Mouse (Mus musculus) layer of hippocampus, adult 9-10 months (tissue): ENCODE measurements around the gene Zfp282.
A peak's percentile ranks its signal among the peaks of the same experiment; 100 is the strongest.

Source experiments
- DNase-seq: peaks from one replicate; pipeline ENCODE4 v3.0.0; 2022; ENCODE audit warnings: low spot score

Zfp282 gene

DNA sequence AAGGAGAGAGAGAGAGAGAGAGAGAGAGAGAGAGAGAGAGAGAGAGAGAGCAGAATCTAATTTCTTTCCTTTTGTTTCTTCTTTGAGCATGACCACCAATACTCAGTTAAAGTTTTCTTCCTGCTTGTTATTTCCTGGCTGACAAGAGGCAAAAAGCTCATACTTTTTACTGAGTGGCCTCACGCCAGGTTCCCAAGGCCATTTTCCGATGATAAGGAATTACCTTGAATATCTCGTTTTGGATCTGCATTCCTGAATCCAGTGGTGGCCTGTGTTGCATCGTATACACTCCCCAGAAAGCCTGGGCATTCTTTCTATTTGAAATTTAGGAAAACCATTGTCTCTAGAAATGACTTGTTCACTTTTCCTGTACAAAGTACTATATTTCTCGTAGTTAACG, 22.4 kb downstream of the Zfp282 start:
- no peak for DNase-seq

DNA sequence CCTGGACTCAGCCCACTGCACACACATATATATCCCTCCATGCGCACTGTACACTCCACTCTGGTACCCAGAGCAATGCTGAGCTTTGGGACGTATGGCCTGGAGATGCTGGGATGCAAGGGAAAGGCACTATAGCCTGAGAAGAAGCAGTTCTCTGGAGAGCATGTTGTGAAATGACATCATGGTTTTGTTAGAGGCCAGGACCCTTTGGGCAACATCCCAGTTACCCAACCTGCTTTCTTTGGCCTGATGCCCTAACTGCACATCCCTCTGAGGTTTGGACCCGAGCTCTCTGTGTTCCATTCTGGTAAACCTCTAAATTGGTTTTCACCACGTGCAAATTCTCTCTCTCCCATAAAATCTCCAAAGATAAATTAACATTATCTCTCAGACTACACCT, 26.6 kb downstream of the Zfp282 start:
- no peak for DNase-seq

GRCm38 (mm10) chr6:47904361-47904760, 27.4 kb downstream of the Zfp282 start:
- no peak for DNase-seq

- DNase-seq = no peak
These were observed 28.1 kb downstream of the Zfp282 start for GRCm38 (mm10) chr6:47904917-47905695.

DNA sequence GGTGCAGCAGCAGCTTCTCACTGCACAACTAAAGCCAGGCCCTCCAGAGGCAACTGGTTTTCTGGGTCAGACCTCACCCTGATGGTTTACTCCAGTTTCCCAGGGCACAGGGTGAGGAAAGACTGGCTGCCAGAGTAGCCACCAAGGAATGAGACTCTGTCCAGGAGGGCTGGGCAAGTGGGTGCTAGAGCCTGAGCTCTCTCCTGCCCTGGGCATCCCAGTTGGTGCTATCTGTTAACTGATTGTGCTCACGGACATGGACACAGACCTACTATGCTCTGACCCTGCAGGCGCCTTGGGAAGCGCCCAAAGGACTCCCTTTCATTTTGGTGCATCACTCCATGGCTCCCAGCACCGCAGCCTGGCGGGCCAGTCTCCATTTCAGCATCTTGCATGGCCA, 29.3 kb downstream of the Zfp282 start:
- no peak for DNase-seq

DNA sequence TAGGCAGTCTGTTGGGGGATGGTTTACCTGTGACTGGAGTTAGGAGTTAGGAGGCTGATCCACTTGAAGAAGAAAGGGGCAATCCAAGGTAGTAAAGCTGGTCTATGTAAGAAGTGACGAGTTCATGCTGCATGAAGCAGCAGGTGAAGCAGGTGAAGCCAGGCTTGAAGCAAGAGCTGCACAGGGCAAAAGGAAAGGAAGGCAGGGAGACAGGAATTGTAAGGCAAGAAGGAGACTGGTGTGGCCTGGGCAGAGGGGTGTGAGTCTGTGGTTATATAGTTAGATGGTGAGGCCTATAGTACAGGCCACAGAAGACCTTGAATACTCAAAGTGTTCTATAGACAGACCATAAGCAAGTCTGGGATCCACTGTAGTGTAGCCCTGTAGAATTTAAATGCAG, 32.0 kb downstream of the Zfp282 start:
- DNase-seq = no peak

GRCm38 (mm10) chr6:47911650-47912049, 34.6 kb downstream of the Zfp282 start:
- no peak for DNase-seq

DNA sequence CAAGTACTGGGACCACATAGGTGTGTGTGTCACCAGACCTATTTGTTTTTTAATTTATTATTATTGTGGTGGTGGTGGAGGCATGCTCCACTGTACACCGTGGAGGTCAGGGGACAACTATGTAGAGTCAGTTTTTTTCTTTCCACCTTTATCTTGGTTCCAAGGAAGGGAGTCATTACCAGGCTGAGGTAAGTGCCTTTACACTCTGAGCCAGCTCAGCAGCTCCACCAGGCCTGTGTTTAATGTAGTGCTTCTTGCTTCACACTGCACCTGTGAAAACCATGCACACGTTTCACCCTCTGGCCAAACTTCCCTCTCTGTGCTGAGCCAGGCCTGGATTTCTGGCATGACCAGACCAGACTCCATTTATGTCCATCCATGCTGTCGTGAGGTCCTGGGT, 36.0 kb downstream of the Zfp282 start:
- DNase-seq = no peak

GRCm38 (mm10) chr6:47917051-47917450, 40.0 kb downstream of the Zfp282 start:
- DNase-seq = no peak

DNA sequence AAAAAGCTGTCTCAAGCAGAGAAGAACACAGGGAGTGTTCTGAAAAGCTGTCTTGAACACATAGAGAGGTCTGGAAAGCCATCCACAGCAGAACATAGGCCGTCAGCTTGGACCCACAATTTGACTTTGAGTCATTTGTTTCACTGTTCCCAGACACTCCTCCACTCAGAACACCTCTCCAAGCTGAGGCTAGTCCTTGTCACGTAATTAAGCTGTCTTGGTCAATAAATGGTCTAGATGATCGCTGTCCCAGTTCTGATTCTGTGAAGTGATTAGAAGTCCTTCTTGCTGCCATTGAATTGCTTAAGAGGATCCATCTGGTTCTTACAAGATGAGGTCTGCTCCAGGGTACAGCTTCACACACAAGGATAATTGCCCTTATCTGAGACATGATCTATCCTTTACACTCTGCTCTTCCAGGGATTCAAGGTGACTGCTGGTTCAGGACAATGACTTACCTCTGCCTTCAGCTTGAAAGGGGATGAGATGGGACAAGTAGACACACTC, 41.8 kb downstream of the Zfp282 start:
- DNase-seq = no peak

GRCm38 (mm10) chr6:47919646-47920446, 42.8 kb downstream of the Zfp282 start:
- DNase-seq = no peak

GRCm38 (mm10) chr6:47920447-47921340, 43.7 kb downstream of the Zfp282 start, which contains the start of gene Zfp212:
Gene Zfp212 (plus strand): TSS chr6:47920476.
- peak; percentile 56 for DNase-seq

- no peak for DNase-seq
These were observed 65.5 kb downstream of the Zfp282 start for GRCm38 (mm10) chr6:47942461-47942860.

- DNase-seq = no peak
These were observed 66.2 kb downstream of the Zfp282 start for GRCm38 (mm10) chr6:47943021-47943691.

GRCm38 (mm10) chr6:47943721-47944120, 66.7 kb downstream of the Zfp282 start:
- DNase-seq = no peak

- no peak for DNase-seq
These were observed 70.4 kb downstream of the Zfp282 start for GRCm38 (mm10) chr6:47947388-47947787.

GRCm38 (mm10) chr6:47953191-47953726, 76.3 kb downstream of the Zfp282 start, which contains the start of gene Zfp956:
Gene Zfp956 (plus strand): TSS chr6:47953390.
- DNase-seq = peak; percentile 85

DNA sequence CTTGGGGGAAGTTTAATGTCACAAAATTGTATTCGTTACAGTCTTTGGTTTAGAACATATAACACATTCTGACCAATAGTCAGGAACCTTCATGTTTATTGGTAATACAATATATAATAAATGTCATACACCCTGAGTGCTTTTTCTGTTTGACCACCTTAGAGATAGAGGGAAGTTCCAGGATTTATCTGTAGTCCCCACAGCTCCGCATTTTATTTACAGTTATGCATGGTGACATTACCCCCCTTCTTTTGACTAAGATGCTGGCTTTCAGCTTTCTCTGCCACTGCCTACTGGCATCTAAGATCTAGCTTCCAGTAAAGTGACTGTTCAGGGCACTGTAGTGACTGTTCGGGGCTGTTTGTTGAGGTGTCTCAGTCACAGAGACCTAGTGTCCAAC, 77.4 kb downstream of the Zfp282 start:
- DNase-seq = no peak

DNA sequence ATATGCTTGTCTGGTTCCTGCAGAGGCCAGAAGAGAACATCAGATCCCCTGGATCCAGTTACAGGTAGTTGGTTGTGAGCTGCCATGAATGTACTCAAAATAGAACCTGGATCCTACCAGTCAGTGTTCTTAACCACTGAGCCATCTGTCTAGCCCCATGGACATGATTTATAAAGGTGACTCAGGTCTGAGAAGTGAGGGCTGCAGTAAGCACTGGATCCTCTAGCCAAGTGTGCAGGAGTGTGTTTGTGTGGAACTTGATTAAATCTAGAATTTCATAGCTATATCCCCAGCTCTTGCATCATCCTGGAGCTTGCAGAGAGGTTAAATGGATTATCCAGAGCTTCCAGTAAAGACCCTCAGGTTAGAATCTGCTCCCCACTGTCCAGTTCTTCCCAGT, 80.8 kb downstream of the Zfp282 start:
- no peak for DNase-seq
